9 mouse cellular contexts compared by ENCODE assay signal in the genomic region with DNA sequence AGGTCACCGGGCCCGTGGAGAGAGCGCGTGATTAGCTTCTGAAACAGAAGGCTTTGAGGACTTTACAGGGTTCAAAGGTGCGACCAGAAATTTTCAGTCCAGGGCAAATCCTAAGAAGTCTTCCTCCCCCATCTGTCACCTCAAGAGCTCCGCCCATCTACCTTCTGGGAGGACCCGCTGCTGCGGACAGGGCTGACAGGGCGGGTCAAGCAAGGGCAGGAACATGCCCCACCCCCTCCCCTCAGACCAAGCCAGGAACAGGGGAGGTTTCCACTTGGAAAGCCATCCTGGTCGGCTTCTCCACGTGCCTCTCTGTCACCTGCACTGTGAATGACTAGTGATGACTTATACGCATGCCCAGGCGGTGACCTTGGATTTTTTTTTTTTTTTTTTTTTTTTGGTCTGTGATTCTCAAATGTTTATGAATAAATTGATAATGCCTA. TPM values are rescaled to one million over a fixed set of nuclear protein-coding genes. Genes with fewer than 3 reads are reported as not detected.
DNase-seq lines count a peak whose midpoint lies in the region; ATAC-seq and TF ChIP-seq lines count a peak whose summit lies in the region.
"Had no signal": no experiment of that assay in that cellular context is flagged by ENCODE, and none has a peak within 500 bp of the region (broad histone marks: within the 10 kb centered on the region; RNA-seq: fewer than 3 reads in every experiment).

No protein-coding gene starts in this region.

- peak overlapping the region; percentile 89 for H3K27ac ChIP-seq in heart, embryonic 10.5 days
- H3K27ac ChIP-seq in kidney, embryonic 14.5 days (ENCODE audit: low read depth, low read length) = no peak overlapping the region
- no peak overlapping the region for H3K27ac ChIP-seq in midbrain, embryonic 12.5 days (replicated peaks)
- H3K27ac ChIP-seq in layer of hippocampus, adult 2 months = no peak overlapping the region
- H3K27ac ChIP-seq: embryonic facial prominence, embryonic 13.5 days had no signal

- ATAC-seq in kidney, embryonic 14.5 days (ENCODE audit: low FRiP score, low TSS enrichment) = peak; percentile 50
- peak; percentile 42 for ATAC-seq in midbrain, embryonic 12.5 days (ENCODE audit: low FRiP score, low read depth)

- no peaks in the 10 kb centered on the region for H3K27me3 ChIP-seq in heart, embryonic 10.5 days (ENCODE audit: insufficient read depth, poor library complexity, severe bottlenecking)
- H3K27me3 ChIP-seq in kidney, embryonic 14.5 days (ENCODE audit: control insufficient read depth, insufficient read depth, low read length) = no peaks in the 10 kb centered on the region
- H3K27me3 ChIP-seq in midbrain, embryonic 12.5 days = peaks cover 23% of the 10 kb centered on the region; the same call in 1 of the 2 replicates

- no peaks in the 10 kb centered on the region for H3K36me3 ChIP-seq in heart, embryonic 10.5 days
- H3K36me3 ChIP-seq in kidney, embryonic 14.5 days (ENCODE audit: control insufficient read depth, insufficient read depth, low read length) = no peaks in the 10 kb centered on the region
- no peaks in the 10 kb centered on the region for H3K36me3 ChIP-seq in midbrain, embryonic 12.5 days
- H3K36me3 ChIP-seq: embryonic facial prominence, embryonic 13.5 days had no signal

- H3K9me3 ChIP-seq in heart, embryonic 10.5 days = no peaks in the 10 kb centered on the region
- H3K9me3 ChIP-seq in kidney, embryonic 14.5 days (ENCODE audit: control insufficient read depth, low read length) = no peaks in the 10 kb centered on the region
- no peaks in the 10 kb centered on the region for H3K9me3 ChIP-seq in midbrain, embryonic 12.5 days
- H3K9me3 ChIP-seq: embryonic facial prominence, embryonic 13.5 days had no signal

- H3K9ac ChIP-seq in kidney, embryonic 14.5 days (ENCODE audit: low read depth, low read length) = 0 out of 2 replicates have a peak overlapping the region, but pooled peaks have one; percentile 12
- no peak overlapping the region for H3K9ac ChIP-seq in midbrain, embryonic 12.5 days (replicated peaks)

- H3K4me3 ChIP-seq in heart, embryonic 10.5 days = no peak overlapping the region
- no peak overlapping the region for H3K4me3 ChIP-seq in kidney, embryonic 14.5 days (ENCODE audit: low read length)
- no peak overlapping the region for H3K4me3 ChIP-seq in midbrain, embryonic 12.5 days
- no peak overlapping the region for H3K4me3 ChIP-seq in layer of hippocampus, adult 2 months

- WGBS in heart, embryonic 10.5 days = 19% methylated on average over 13 of the region's 13 CpGs
- 6% methylated on average over 13 of the region's 13 CpGs for WGBS in kidney, embryonic 14.5 days
- WGBS in midbrain, embryonic 12.5 days = 18% methylated on average over 13 of the region's 13 CpGs

- H3K4me1 ChIP-seq in heart, embryonic 10.5 days = peaks cover 74% of the 10 kb centered on the region
- peaks cover 26% of the 10 kb centered on the region for H3K4me1 ChIP-seq in kidney, embryonic 14.5 days (ENCODE audit: control insufficient read depth, insufficient read depth, low read length)
- H3K4me1 ChIP-seq in midbrain, embryonic 12.5 days = peaks cover 16% of the 10 kb centered on the region

- intact Hi-C loops in left cerebral cortex, postnatal 36 days (cut with DNase I) = loop anchor here (1.0 to 2.0 kb wide), 4 partner anchors 204 to 311 kb away; no protein-coding TSS in a partner anchor

- peak; percentile 69 for DNase-seq in cerebellum, adult 9-11 months
- no peak for DNase-seq in cerebellum, postnatal 25 days
- DNase-seq in heart, embryonic 10.5 days (ENCODE audit: low spot score) = peak; percentile 79
- no peak for DNase-seq in frontal cortex, postnatal 36 days (ENCODE audit: low spot score in 2 of 2)
- no peak for DNase-seq in left cerebral cortex, postnatal 36 days (ENCODE audit: low spot score in 2 of 2)
- DNase-seq in layer of hippocampus, adult 2 months (ENCODE audit: low spot score in 2 of 2) = no peak

- no peak for TF ChIP-seq CTCF in layer of hippocampus, adult 2 months (conservative IDR thresholded peaks at IDR 0.05)

- 0 out of 2 replicates have a peak overlapping the region, but pooled peaks have one; percentile 8 for H3K4me2 ChIP-seq in kidney, embryonic 14.5 days (replicated peaks; ENCODE audit: low read depth, low read length)
- no peak overlapping the region for H3K4me2 ChIP-seq in midbrain, embryonic 12.5 days (replicated peaks)

RNA-seq across cellular contexts. Expression of gene Mab21l3, which starts 43.2 kb away (rescaled TPM):
- polyA plus RNA-seq in heart, embryonic 10.5 days (2016; fragmentation: Nextera tagmentation; extraction: Ambion mirVana) = 0.40 and 0.57 TPM in 2 replicates
- polyA plus RNA-seq in kidney, embryonic 14.5 days (2014; fragmentation: Nextera tagmentation; extraction: Ambion mirVana) = 0.41 and 0.77 TPM in 2 replicates
- polyA plus RNA-seq in midbrain, embryonic 12.5 days (2016; fragmentation: Nextera tagmentation; extraction: Ambion mirVana) = 0.32 and 0.48 TPM in 2 replicates
- total RNA-seq in left cerebral cortex, postnatal 36 days (2021) = under 1 TPM; 0.32 to 0.36 TPM
- total RNA-seq in layer of hippocampus, adult 2 months (2021) = under 1 TPM in 1 of 2 experiments, not detected in 1; 0.22 TPM

Comparison
In these comparisons a context has a peak if more than half of its experiments do, and no peak if none do; other contexts are left out.
1. DNase-seq: peak in cerebellum, adult 9-11 months (single experiment) and heart, embryonic 10.5 days (single experiment); none in cerebellum, postnatal 25 days (0 of 2), frontal cortex, postnatal 36 days (0 of 2), left cerebral cortex, postnatal 36 days (0 of 2) and layer of hippocampus, adult 2 months (0 of 2).